Mouse (Mus musculus) liver, adult 2 months (tissue): ENCODE measurements around the gene Itpk1.

Experiments used
- CTCF ChIP-seq: fragments of 200-500 bp; IDR thresholded peaks from 2 replicates; pipeline ENCODE4 v1.5.1; 2011; ENCODE audit warnings: low read depth, low read length, control low read depth
- POLR2A ChIP-seq: fragments of 200-500 bp; IDR thresholded peaks from 2 replicates; pipeline ENCODE4 v1.6.1; 2011; ENCODE audit warnings: low read length, control low read depth; ENCODE audit not compliant: insufficient read depth; ENCODE audit errors: extremely low read depth

DNA sequence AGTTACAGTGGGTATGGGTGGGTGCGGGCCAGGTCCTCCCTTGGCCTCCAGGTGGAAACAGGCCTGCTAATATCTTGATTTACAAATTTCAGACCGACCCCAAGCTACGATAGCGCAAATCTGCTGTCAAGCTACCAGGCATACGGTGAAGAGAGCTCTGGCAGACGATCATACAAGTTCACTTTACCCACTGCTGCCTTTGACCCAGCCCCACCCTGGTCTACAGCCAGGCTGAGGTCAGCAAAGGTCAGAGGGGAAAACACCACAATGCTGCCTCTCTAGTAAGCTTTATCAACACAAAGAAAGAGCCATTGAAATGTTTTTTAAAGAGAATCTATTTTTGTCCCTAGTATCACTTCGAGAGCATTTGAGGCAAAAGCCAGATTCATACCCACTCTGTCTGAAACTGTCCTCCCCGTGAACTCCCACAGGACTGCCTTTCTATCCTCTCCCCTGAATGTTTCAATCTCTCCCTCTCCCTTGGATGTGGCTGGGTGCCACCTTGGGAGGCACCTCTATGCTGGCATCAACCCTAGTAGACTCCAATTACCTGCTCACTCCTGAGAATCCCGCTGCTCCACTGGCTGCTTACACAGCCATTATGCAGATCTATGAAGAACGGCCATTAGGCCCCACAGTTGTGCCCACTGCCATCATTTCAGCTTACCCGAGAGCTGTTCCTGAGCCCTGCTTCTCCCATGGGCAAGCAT lies 96.8 kb downstream of the Itpk1 start:
- TF ChIP-seq CTCF (no peak), POLR2A (no peak)
